17 mouse cellular contexts compared by ENCODE assay signal in the genomic region with DNA sequence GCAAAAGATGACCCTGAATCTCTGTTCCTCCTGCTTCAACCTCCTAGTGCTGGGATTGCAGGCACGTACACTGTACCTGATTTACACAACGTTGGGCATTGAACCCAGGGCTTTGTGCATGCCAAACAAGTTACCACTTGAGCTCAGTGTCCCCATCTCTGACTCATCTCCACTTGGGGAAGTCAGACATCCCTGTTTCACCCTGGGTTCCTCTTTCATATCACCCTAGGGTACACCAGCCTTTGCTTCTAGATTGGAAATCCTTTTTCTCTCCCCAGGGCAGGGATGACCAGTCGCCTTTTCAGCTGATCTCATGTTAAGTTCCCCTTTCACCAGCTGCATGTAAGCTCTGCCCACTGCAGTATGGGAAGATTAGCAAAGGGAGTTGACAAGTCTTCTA.
A peak's percentile ranks its signal among the peaks of the same experiment; 100 is the strongest.
DNase-seq lines count a peak whose midpoint lies in the region; ATAC-seq and TF ChIP-seq lines count a peak whose summit lies in the region.
"Had no signal": no experiment of that assay in that cellular context is flagged by ENCODE, and none has a peak within 500 bp of the region (broad histone marks: within the 10 kb centered on the region; RNA-seq: fewer than 3 reads in every experiment).

No protein-coding gene starts in this region.

- no peaks in the 10 kb centered on the region for H3K4me1 ChIP-seq in lung, postnatal 0 days (ENCODE audit: insufficient read depth, low read depth, low read length)
- no peaks in the 10 kb centered on the region for H3K4me1 ChIP-seq in lung, adult 2 months (ENCODE audit: control insufficient read depth, insufficient read depth, low read length)
- H3K4me1 ChIP-seq in midbrain, embryonic 16.5 days (ENCODE audit: control insufficient read depth, insufficient read depth, low read length) = no peaks in the 10 kb centered on the region
- H3K4me1 ChIP-seq: kidney, embryonic 15.5 days; limb, embryonic 15.5 days had no signal

- intact Hi-C loops in heart, postnatal 36 days (cut with DNase I) = no loop called here

- H3K4me2 ChIP-seq in lung, postnatal 0 days (replicated peaks; ENCODE audit: low read depth, low read length) = no peak overlapping the region
- H3K4me2 ChIP-seq in midbrain, embryonic 16.5 days (ENCODE audit: low read length) = no peak overlapping the region
- H3K4me2 ChIP-seq: kidney, embryonic 15.5 days; limb, embryonic 15.5 days had no signal

- 73% methylated on average over 3 of the region's 3 CpGs for WGBS in lung, postnatal 0 days
- WGBS in lung, adult 2 months = 69% methylated on average over 3 of the region's 3 CpGs
- 79% methylated on average over 3 of the region's 3 CpGs for WGBS in midbrain, embryonic 16.5 days

- no peak overlapping the region for H3K4me3 ChIP-seq in lung, postnatal 0 days (ENCODE audit: low read depth, low read length)
- H3K4me3 ChIP-seq in lung, adult 2 months (replicated peaks; ENCODE audit: extremely low read depth, low read depth, low read length) = no peak overlapping the region
- no peak overlapping the region for H3K4me3 ChIP-seq in midbrain, embryonic 16.5 days (ENCODE audit: low read depth, low read length)
- H3K4me3 ChIP-seq: gastrocnemius, adult 2 months; kidney, embryonic 15.5 days; limb, embryonic 15.5 days had no signal

- H3K9ac ChIP-seq in lung, postnatal 0 days (replicated peaks; ENCODE audit: low read depth) = no peak overlapping the region
- H3K9ac ChIP-seq in midbrain, embryonic 16.5 days (ENCODE audit: low read depth, low read length) = no peak overlapping the region
- H3K9ac ChIP-seq: forebrain, postnatal 0 days; kidney, embryonic 15.5 days; limb, embryonic 15.5 days had no signal

- H3K36me3 ChIP-seq in lung, postnatal 0 days (ENCODE audit: insufficient read depth, low read length) = no peaks in the 10 kb centered on the region
- H3K36me3 ChIP-seq in midbrain, embryonic 16.5 days (ENCODE audit: control insufficient read depth, insufficient read depth, low read length) = no peaks in the 10 kb centered on the region; the same call in 1 of the 2 replicates
- H3K36me3 ChIP-seq: kidney, embryonic 15.5 days; limb, embryonic 15.5 days had no signal

- H3K9me3 ChIP-seq in lung, postnatal 0 days (ENCODE audit: low read length) = no peaks in the 10 kb centered on the region
- no peaks in the 10 kb centered on the region for H3K9me3 ChIP-seq in midbrain, embryonic 16.5 days (replicated peaks; ENCODE audit: control insufficient read depth, low read length, poor library complexity, severe bottlenecking)
- H3K9me3 ChIP-seq: kidney, embryonic 15.5 days; limb, embryonic 15.5 days had no signal

- H3K27me3 ChIP-seq in lung, postnatal 0 days (replicated peaks; ENCODE audit: insufficient read depth, low read length) = no peaks in the 10 kb centered on the region
- no peaks in the 10 kb centered on the region for H3K27me3 ChIP-seq in midbrain, embryonic 16.5 days (ENCODE audit: control insufficient read depth, insufficient read depth, low read depth, low read length)
- H3K27me3 ChIP-seq: kidney, embryonic 15.5 days; limb, embryonic 15.5 days had no signal

- TF ChIP-seq EP300 in lung, postnatal 0 days (IDR thresholded peaks at IDR 0.05) = no peak

- TF ChIP-seq CTCF in lung, postnatal 0 days (IDR thresholded peaks at IDR 0.05) = no peak
- no peak for TF ChIP-seq CTCF in lung, adult 2 months (IDR thresholded peaks at IDR 0.05; ENCODE audit: insufficient read depth, low read length)

- peak; percentile 95 for DNase-seq in heart, adult 11 months
- no peak for DNase-seq in heart, postnatal 36 days
- DNase-seq in lung, postnatal 0 days (ENCODE audit: low spot score) = peak; percentile 40
- DNase-seq in lung, adult 2 months = no peak
- DNase-seq in skeletal muscle tissue, adult 2 months (ENCODE audit: low read depth, low spot score) = peak; percentile 18
- DNase-seq in ovary, postnatal 36 days (ENCODE audit: low spot score) = no peak
- DNase-seq: cerebellum, adult 8-10 months; forebrain, postnatal 0 days; gastrocnemius, adult 2 months; heart, postnatal 10 days; right cerebral cortex, postnatal 14 days; thymus, adult 2 months had no signal

- no peak overlapping the region for H3K27ac ChIP-seq in lung, postnatal 0 days (ENCODE audit: low read length)
- no peak overlapping the region for H3K27ac ChIP-seq in midbrain, embryonic 16.5 days (ENCODE audit: low read length)
- H3K27ac ChIP-seq: gastrocnemius, adult 2 months; hindbrain, postnatal 0 days; kidney, embryonic 15.5 days; limb, embryonic 15.5 days had no signal

- no peak for TF ChIP-seq POLR2A in lung, adult 2 months (IDR thresholded peaks at IDR 0.05; ENCODE audit: borderline replicate concordance, extremely low read depth, low read depth, low read length)

- ATAC-seq in lung, postnatal 0 days = peak; percentile 69
- peak; percentile 68 to 76; a peak in 3 of 4 replicates for ATAC-seq in hematopoietic stem cell, adult 5-6 weeks (replicated peaks in 1 of 2; ENCODE audit: insufficient read depth in 1 of 2, low FRiP score in 2 of 2, low TSS enrichment in 1 of 2, low read depth in 1 of 2, poor library complexity in 2 of 2, severe bottlenecking in 2 of 2)
- no peak for ATAC-seq in midbrain, embryonic 16.5 days
- ATAC-seq: forebrain, postnatal 0 days; hindbrain, postnatal 0 days had no signal

Comparison
In these comparisons a context has a peak if more than half of its experiments do, and no peak if none do; other contexts are left out.
1. DNase-seq: peak in heart, adult 11 months (single experiment), lung, postnatal 0 days (single experiment) and skeletal muscle tissue, adult 2 months (single experiment); none in heart, postnatal 36 days (0 of 2), lung, adult 2 months (single experiment) and ovary, postnatal 36 days (single experiment).